Mouse (Mus musculus) erythroblast, embryonic 14.5 days (primary cell): Measurements from ENCODE around the gene Slc22a4. TPM values are rescaled to one million over a fixed set of nuclear protein-coding genes. Genes with fewer than 3 reads are reported as not detected.
"Not testable (repeated sequence)": the region's sequence is repeated elsewhere in the genome, so short reads cannot be mapped to it uniquely, and the experiment has no call there.

ENCODE experiments used
- H3K27me3 ChIP-seq: 2 replicates; pipeline ENCODE4 v1.6.1; 2012; ENCODE audit warnings: inconsistent platforms; ENCODE audit not compliant: control insufficient read depth
- H3K36me3 ChIP-seq: 2 replicates; pipeline ENCODE4 v1.6.1; 2012; ENCODE audit warnings: mild to moderate bottlenecking, inconsistent platforms; ENCODE audit not compliant: control insufficient read depth
- H3K4me1 ChIP-seq: 2 replicates; pipeline ENCODE4 v1.6.1; 2012; ENCODE audit warnings: inconsistent platforms; ENCODE audit not compliant: control insufficient read depth
- H3K4me3 ChIP-seq: replicated peaks from 2 replicates; pipeline ENCODE3; 2012; ENCODE audit warnings: moderate library complexity, mild to moderate bottlenecking, inconsistent platforms
- H3K9me3 ChIP-seq: 2 replicates; pipeline ENCODE4 v1.6.1; 2012; ENCODE audit warnings: low read length, inconsistent platforms, mixed read lengths; ENCODE audit not compliant: control insufficient read depth
- GATA1 ChIP-seq: IDR thresholded peaks from 2 replicates; pipeline ENCODE4 v1.6.1; 2012; ENCODE audit warnings: low read length, inconsistent platforms, mixed read lengths
- TAL1 ChIP-seq: IDR thresholded peaks from 3 replicates; pipeline ENCODE4 v1.6.1; 2012; ENCODE audit warnings: low read length, inconsistent platforms, mixed read lengths
- polyA plus RNA-seq: library from polyadenylated mRNA; stranded (reverse); fragments of >175 nt; gene quantifications from 2 replicates; pipeline ENCODE4 v1.2.3, GENCODE M21; 2012

Slc22a4 gene
- polyA plus RNA-seq, 1 experiment: 12.5 TPM

GRCm38 (mm10) chr11:54011255-54011654, 16.6 kb downstream of the Slc22a4 start:
- peaks cover 100% of the 10 kb centered on the region for H3K36me3 ChIP-seq
- no peaks in the 10 kb centered on the region for H3K9me3 ChIP-seq
- no peaks in the 10 kb centered on the region for H3K27me3 ChIP-seq
- H3K4me3 ChIP-seq: no peak overlapping the region
- peaks cover 76% of the 10 kb centered on the region for H3K4me1 ChIP-seq
- TF ChIP-seq GATA1 (no peak), TAL1 (no peak)

GRCm38 (mm10) chr11:54008416-54008920, 19.4 kb downstream of the Slc22a4 start:
- H3K27me3 ChIP-seq: no peaks in the 10 kb centered on the region
- no peak overlapping the region for H3K4me3 ChIP-seq
- peaks cover 100% of the 10 kb centered on the region for H3K36me3 ChIP-seq
- H3K9me3 ChIP-seq: no peaks in the 10 kb centered on the region
- TF ChIP-seq GATA1 (no peak), TAL1 (no peak)
- H3K4me1 ChIP-seq: peaks cover 92% of the 10 kb centered on the region

GRCm38 (mm10) chr11:54007717-54008116, 20.2 kb downstream of the Slc22a4 start:
- TF ChIP-seq TAL1 (no peak), GATA1 (no peak)
- Histone ChIP-seq H3K4me1 (peaks cover 94% of the 10 kb centered on the region), H3K27me3 (no peaks in the 10 kb centered on the region), H3K9me3 (no peaks in the 10 kb centered on the region), H3K4me3 (peak overlapping the region; percentile 27), H3K36me3 (peaks cover 100% of the 10 kb centered on the region)

- Histone ChIP-seq H3K4me3 (peak overlapping the region; percentile 51), H3K27me3 (no peaks in the 10 kb centered on the region), H3K36me3 (peaks cover 100% of the 10 kb centered on the region), H3K9me3 (no peaks in the 10 kb centered on the region), H3K4me1 (peaks cover 95% of the 10 kb centered on the region)
- TF ChIP-seq GATA1: no peak
- no peak for TF ChIP-seq TAL1
Measured at GRCm38 (mm10) chr11:54006901-54007300, 21.0 kb downstream of the Slc22a4 start.

- Histone ChIP-seq H3K36me3 (peaks cover 100% of the 10 kb centered on the region), H3K4me1 (peaks cover 90% of the 10 kb centered on the region), H3K4me3 (peak overlapping the region; percentile 51)
- not testable (repeated sequence) for H3K27me3 ChIP-seq, H3K9me3 ChIP-seq
Measured at GRCm38 (mm10) chr11:54006362-54006761, 21.5 kb downstream of the Slc22a4 start.

- Histone ChIP-seq H3K27me3 (no peaks in the 10 kb centered on the region), H3K36me3 (peaks cover 100% of the 10 kb centered on the region), H3K4me1 (peaks cover 80% of the 10 kb centered on the region), H3K9me3 (no peaks in the 10 kb centered on the region), H3K4me3 (peak overlapping the region; percentile 49)
- TF ChIP-seq GATA1 (peak; percentile 78), TAL1 (peak; percentile 99)
Measured at GRCm38 (mm10) chr11:54004734-54005133, 23.2 kb downstream of the Slc22a4 start.

GRCm38 (mm10) chr11:54004221-54004620, 23.7 kb downstream of the Slc22a4 start:
- peaks cover 100% of the 10 kb centered on the region for H3K36me3 ChIP-seq
- no peaks in the 10 kb centered on the region for H3K9me3 ChIP-seq
- TF ChIP-seq TAL1: no peak
- TF ChIP-seq GATA1: no peak
- H3K4me3 ChIP-seq: peak overlapping the region; percentile 49
- peaks cover 75% of the 10 kb centered on the region for H3K4me1 ChIP-seq
- no peaks in the 10 kb centered on the region for H3K27me3 ChIP-seq

- Histone ChIP-seq H3K4me1 (peaks cover 63% of the 10 kb centered on the region), H3K36me3 (peaks cover 100% of the 10 kb centered on the region)
- H3K4me3 ChIP-seq, H3K27me3 ChIP-seq, H3K9me3 ChIP-seq: not testable (repeated sequence)
Measured at GRCm38 (mm10) chr11:54002761-54003717, 24.9 kb downstream of the Slc22a4 start.

GRCm38 (mm10) chr11:54002147-54002760, 25.6 kb downstream of the Slc22a4 start:
- H3K4me1 ChIP-seq: peaks cover 57% of the 10 kb centered on the region
- no peaks in the 10 kb centered on the region for H3K9me3 ChIP-seq
- H3K27me3 ChIP-seq: no peaks in the 10 kb centered on the region
- no peak overlapping the region for H3K4me3 ChIP-seq
- TF ChIP-seq TAL1 (no peak), GATA1 (no peak)
- peaks cover 100% of the 10 kb centered on the region for H3K36me3 ChIP-seq
